Mouse (Mus musculus): ENCODE measurements around the gene Tnrc6c. TPM values are rescaled to one million over a fixed set of nuclear protein-coding genes. Genes with fewer than 3 reads are reported as not detected.

The Tnrc6c gene
- total RNA-seq, 2 experiments from 2014 or later, result 53.4 to 55.2 TPM

- intact Hi-C loops (cut with DNase I), result no loop called here
- no peak for DNase-seq (ENCODE audit: low spot score in 2 of 2)
Measured at GRCm38 (mm10) chr11:117803166-117803688, 149.1 kb downstream of the Tnrc6c start.

GRCm38 (mm10) chr11:117806781-117807180 is 152.7 kb downstream of the Tnrc6c start:
- DNase-seq (ENCODE audit: low spot score in 2 of 2), result no peak
- intact Hi-C loops (cut with DNase I), result no loop called here

- peak in 1 of 2 experiments; percentile 38 for DNase-seq (ENCODE audit: low spot score in 2 of 2)
- intact Hi-C loops (cut with DNase I), result no loop called here
Measured at GRCm38 (mm10) chr11:117809407-117810311, 155.6 kb downstream of the Tnrc6c start, which contains the start of the genes Gm20708 and Syngr2. Gene Gm20708 (plus strand): TSS chr11:117809668. Gene Syngr2 (plus strand): TSS chr11:117809668.

GRCm38 (mm10) chr11:117810401-117811046 is 156.4 kb downstream of the Tnrc6c start:
- intact Hi-C loops (cut with DNase I), result no loop called here
- DNase-seq (ENCODE audit: low spot score in 2 of 2), result peak; percentile 56 to 57

Other genes with a start within 250 kb of the Tnrc6c start
- gene Gm11733, start 169.9 kb upstream of the Tnrc6c start, total RNA-seq (2021), result not detected
- gene Tmc8, start 127.8 kb downstream of the Tnrc6c start, total RNA-seq (2021), result 1 to 10 TPM in 1 of 2 experiments, under 1 TPM in 1; 0.60 to 1.1 TPM
- gene Tmc6, start 127.9 kb downstream of the Tnrc6c start, total RNA-seq (2021), result 1 to 10 TPM; 4.2 to 6.2 TPM
- gene 6030468B19Rik, start 143.4 kb downstream of the Tnrc6c start, total RNA-seq (2021), result under 1 TPM in 1 of 2 experiments, not detected in 1; 0.53 TPM
- 1 to 10 TPM; 1.7 to 2.4 TPM for gene Gm20708, start 155.4 kb downstream of the Tnrc6c start, total RNA-seq (2021)
- 10 to 100 TPM; 11.6 to 14.0 TPM for gene Syngr2, start 155.4 kb downstream of the Tnrc6c start, total RNA-seq (2021)
- 1 to 10 TPM; 4.6 to 6.7 TPM for gene Afmid, start 171.6 kb downstream of the Tnrc6c start, total RNA-seq (2021)
- under 1 TPM; 0.60 to 0.94 TPM for gene Tk1, start 171.8 kb downstream of the Tnrc6c start, total RNA-seq (2021)
- gene Birc5, start 195.0 kb downstream of the Tnrc6c start, total RNA-seq (2021), result 1 to 10 TPM in 1 of 2 experiments, under 1 TPM in 1; 0.62 to 1.2 TPM
- gene Tmem235, start 206.5 kb downstream of the Tnrc6c start, total RNA-seq (2021), result under 1 TPM in 1 of 2 experiments, not detected in 1; 0.23 TPM
- 1 to 10 TPM; 3.8 to 4.0 TPM for gene Tha1, start 219.2 kb downstream of the Tnrc6c start, total RNA-seq (2021)

Measured in left cerebral cortex, postnatal 25 days (tissue).